Mouse (Mus musculus) limb, embryonic 11.5 days (tissue): ENCODE measurements around the gene Slc12a9. TPM values are rescaled to one million over a fixed set of nuclear protein-coding genes. Genes with fewer than 3 reads are reported as not detected.

Source experiments
- ATAC-seq: fragments of 200-750 bp; cut with Nextera tagmentation; 2 replicates; pipeline ENCODE4 v1.8.0; 2017; ENCODE audit warnings: low read depth; ENCODE audit not compliant: insufficient number of reproducible peaks, low FRiP score, low TSS enrichment
- DNase-seq: peaks from one replicate; pipeline ENCODE4 v3.0.0-alpha.2; 2015; ENCODE audit warnings: low spot score
- H3K27ac ChIP-seq: fragments of 300-500 bp; sonication (generic); replicated peaks from 2 replicates; pipeline ENCODE4 v1.5.1; 2014; ENCODE audit warnings: low read depth, mild to moderate bottlenecking, low read length
- H3K27me3 ChIP-seq: fragments of 300-500 bp; sonication (generic); 2 replicates; pipeline ENCODE4 v1.6.1; 2014; ENCODE audit warnings: mild to moderate bottlenecking, low read length, mixed read lengths; ENCODE audit not compliant: control insufficient read depth, insufficient read depth
- H3K36me3 ChIP-seq: fragments of 300-500 bp; sonication (generic); 2 replicates; pipeline ENCODE4 v1.6.1; 2014; ENCODE audit warnings: mild to moderate bottlenecking, low read length, moderate library complexity, mixed read lengths; ENCODE audit not compliant: control insufficient read depth, insufficient read depth
- H3K4me1 ChIP-seq: fragments of 300-500 bp; sonication (generic); 2 replicates; pipeline ENCODE4 v1.6.1; 2014; ENCODE audit warnings: low read length, mixed read lengths; ENCODE audit not compliant: control insufficient read depth, insufficient read depth
- H3K4me2 ChIP-seq: fragments of 300-500 bp; sonication (generic); 2 replicates; pipeline ENCODE4 v1.6.1; 2014; ENCODE audit warnings: low read depth, mild to moderate bottlenecking, moderate library complexity; ENCODE audit not compliant: severe bottlenecking
- H3K4me3 ChIP-seq: fragments of 300-500 bp; sonication (generic); 2 replicates; pipeline ENCODE4 v1.5.1; 2014; ENCODE audit warnings: low read depth, low read length
- H3K9ac ChIP-seq: fragments of 300-500 bp; sonication (generic); 2 replicates; pipeline ENCODE4 v1.6.1; 2014; ENCODE audit warnings: mild to moderate bottlenecking, low read length
- H3K9me3 ChIP-seq: fragments of 300-500 bp; sonication (generic); 2 replicates; pipeline ENCODE4 v1.6.1; 2016; ENCODE audit warnings: low read length; ENCODE audit not compliant: control insufficient read depth
- WGBS: fragments of 180-500 bp; shearing (Covaris S2); extraction: QIAGEN DNeasy Blood & Tissue Kit; methylation state at CpG from one replicate; pipeline ENCODE4 v1.1.7; 2014; 5-methylcytosine and 5-hydroxymethylcytosine counted together
- polyA plus RNA-seq: library from polyadenylated mRNA; unstranded; fragments of >200 nt; fragmentation: Nextera tagmentation; extraction: Ambion mirVana; gene quantifications from 2 replicates; pipeline ENCODE4 v1.2.1, GENCODE M21; 2014

The Slc12a9 gene
- polyA plus RNA-seq, 1 experiment from 2014 or later, result 4.7 TPM

GRCm38 (mm10) chr5:137342407-137343012 lies 9.1 kb upstream of the Slc12a9 start:
- no peak overlapping the region for H3K4me3 ChIP-seq
- DNase-seq (no peak), ATAC-seq (no peak)
- no peaks in the 10 kb centered on the region for H3K9me3 ChIP-seq
- H3K4me1 ChIP-seq, result peaks cover 22% of the 10 kb centered on the region
- no peak overlapping the region for H3K9ac ChIP-seq
- 85% methylated on average over 7 of the region's 7 CpGs for WGBS
- H3K36me3 ChIP-seq, result no peaks in the 10 kb centered on the region
- H3K27me3 ChIP-seq, result no peaks in the 10 kb centered on the region
- no peak overlapping the region for H3K4me2 ChIP-seq
- H3K27ac ChIP-seq, result no peak overlapping the region

GRCm38 (mm10) chr5:137340222-137340621 lies 6.8 kb upstream of the Slc12a9 start:
- Histone ChIP-seq H3K27ac (no peak overlapping the region; the same call in 1 of the 2 replicates), H3K36me3 (no peaks in the 10 kb centered on the region), H3K9me3 (no peaks in the 10 kb centered on the region), H3K9ac (no peak overlapping the region), H3K4me2 (no peak overlapping the region), H3K4me3 (no peak overlapping the region), H3K27me3 (no peaks in the 10 kb centered on the region), H3K4me1 (peaks cover 18% of the 10 kb centered on the region)
- ATAC-seq, result no peak
- DNase-seq, result no peak
- 80% methylated on average over 6 of the region's 6 CpGs for WGBS

GRCm38 (mm10) chr5:137339290-137339979 lies 6.0 kb upstream of the Slc12a9 start:
- Histone ChIP-seq H3K36me3 (no peaks in the 10 kb centered on the region), H3K4me2 (peak overlapping the region; percentile 70), H3K27ac (no peak overlapping the region; the same call in none of the 2 replicates), H3K27me3 (no peaks in the 10 kb centered on the region), H3K4me1 (peaks cover 15% of the 10 kb centered on the region), H3K4me3 (peak overlapping the region; percentile 33; the same call in 1 of the 2 replicates), H3K9ac (peak overlapping the region; percentile 64), H3K9me3 (no peaks in the 10 kb centered on the region)
- peak; percentile 34 for DNase-seq
- 0 out of 2 replicates have a peak, but pooled peaks have one; percentile 18 for ATAC-seq
- WGBS, result 16% methylated on average over 22 of the region's 22 CpGs

- no peaks in the 10 kb centered on the region for H3K9me3 ChIP-seq
- H3K4me3 ChIP-seq, result peak overlapping the region; percentile 33
- ATAC-seq (no peak), DNase-seq (peak; percentile 53)
- no peaks in the 10 kb centered on the region for H3K36me3 ChIP-seq
- peak overlapping the region; percentile 70 for H3K4me2 ChIP-seq
- H3K27me3 ChIP-seq, result no peaks in the 10 kb centered on the region
- peak overlapping the region; percentile 64 for H3K9ac ChIP-seq
- WGBS, result 5% methylated on average over 11 of the region's 11 CpGs
- peak overlapping the region; percentile 36; the same call in 1 of the 2 replicates for H3K27ac ChIP-seq
- H3K4me1 ChIP-seq, result peaks cover 15% of the 10 kb centered on the region
These were observed 5.4 kb upstream of the Slc12a9 start for GRCm38 (mm10) chr5:137338663-137339289.

GRCm38 (mm10) chr5:137338256-137338655 lies 4.9 kb upstream of the Slc12a9 start:
- no peaks in the 10 kb centered on the region for H3K9me3 ChIP-seq
- H3K4me1 ChIP-seq, result peaks cover 15% of the 10 kb centered on the region
- H3K27ac ChIP-seq, result 0 out of 2 replicates have a peak overlapping the region, but pooled peaks have one; percentile 36
- peak overlapping the region; percentile 33 for H3K4me3 ChIP-seq
- ATAC-seq, result peak; percentile 79; the same call in 1 of the 2 replicates
- peak; percentile 87 for DNase-seq
- H3K9ac ChIP-seq, result peak overlapping the region; percentile 64
- no peaks in the 10 kb centered on the region for H3K36me3 ChIP-seq
- under 1% methylated on average over 19 of the region's 19 CpGs for WGBS
- H3K4me2 ChIP-seq, result peak overlapping the region; percentile 70
- H3K27me3 ChIP-seq, result no peaks in the 10 kb centered on the region

- Histone ChIP-seq H3K4me3 (no peak overlapping the region), H3K27ac (no peak overlapping the region), H3K4me1 (peaks cover 18% of the 10 kb centered on the region), H3K27me3 (no peaks in the 10 kb centered on the region), H3K36me3 (no peaks in the 10 kb centered on the region), H3K9ac (no peak overlapping the region), H3K4me2 (no peak overlapping the region), H3K9me3 (no peaks in the 10 kb centered on the region)
- DNase-seq (no peak), ATAC-seq (no peak)
- 47% methylated on average over 8 of the region's 8 CpGs for WGBS
These were observed 3.8 kb upstream of the Slc12a9 start for GRCm38 (mm10) chr5:137337190-137337589.

- no peak for ATAC-seq
- WGBS, result 75% methylated on average over 6 of the region's 6 CpGs
- peaks cover 18% of the 10 kb centered on the region for H3K4me1 ChIP-seq
- H3K36me3 ChIP-seq, result no peaks in the 10 kb centered on the region
- DNase-seq, result no peak
- H3K27ac ChIP-seq, result no peak overlapping the region
- H3K9ac ChIP-seq, result no peak overlapping the region
- H3K4me3 ChIP-seq, result no peak overlapping the region
- no peaks in the 10 kb centered on the region for H3K27me3 ChIP-seq
- no peaks in the 10 kb centered on the region for H3K9me3 ChIP-seq
- no peak overlapping the region for H3K4me2 ChIP-seq
These were observed 1.7 kb upstream of the Slc12a9 start for GRCm38 (mm10) chr5:137335066-137335465.

- 61% methylated on average over 10 of the region's 10 CpGs for WGBS
- Histone ChIP-seq H3K4me1 (peaks cover 13% of the 10 kb centered on the region), H3K27ac (no peak overlapping the region), H3K27me3 (no peaks in the 10 kb centered on the region), H3K4me2 (no peak overlapping the region), H3K4me3 (no peak overlapping the region), H3K36me3 (no peaks in the 10 kb centered on the region), H3K9me3 (no peaks in the 10 kb centered on the region), H3K9ac (no peak overlapping the region)
- no peak for ATAC-seq
- DNase-seq, result no peak
These were observed 920 bp upstream of the Slc12a9 start for GRCm38 (mm10) chr5:137334317-137334716.
